Mouse (Mus musculus) adrenal gland, adult (tissue): Measurements from ENCODE around the gene Olfr1457.

Experiments used
- DNase-seq, 2 experiments: peaks; one replicate each; pipeline ENCODE4 v3.0.0; 2022 to 2023; ENCODE audit warnings: low spot score in 1 of 2; ENCODE audit not compliant: inconsistent age in 2 of 2

Gene Olfr1457

GRCm38 (mm10) chr19:13097791-13098190 is at the start of gene Olfr1457:
Gene Olfr1457, minus strand, starts transcription at chr19:13097891.
- DNase-seq: no peak

DNA sequence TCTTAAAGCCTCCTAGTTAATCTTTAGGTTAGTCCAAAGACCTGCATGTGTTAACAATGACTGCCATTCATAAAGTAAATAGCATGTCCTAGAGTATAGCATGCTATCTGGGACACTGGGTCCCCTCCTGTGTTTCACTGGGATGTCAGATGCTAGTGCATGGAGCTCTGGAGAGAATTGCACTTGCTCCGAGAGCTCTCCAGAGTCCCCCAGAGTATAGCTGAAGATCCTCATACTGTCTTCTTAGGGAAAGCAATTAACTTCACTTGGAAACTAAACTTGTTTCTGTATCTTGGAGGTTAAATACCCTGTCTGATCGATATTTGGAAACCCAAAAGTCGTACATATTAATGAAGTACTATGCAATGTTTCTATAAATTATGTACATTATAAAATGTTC is 9.0 kb upstream of the Olfr1457 start, which contains the start of gene Olfr1458:
Gene Olfr1458, minus strand, starts transcription at position 101 of the 400 bp plus-strand sequence.
- no peak for DNase-seq

GRCm38 (mm10) chr19:13093908-13094307 is 3.8 kb downstream of the Olfr1457 start:
- no peak for DNase-seq

DNA sequence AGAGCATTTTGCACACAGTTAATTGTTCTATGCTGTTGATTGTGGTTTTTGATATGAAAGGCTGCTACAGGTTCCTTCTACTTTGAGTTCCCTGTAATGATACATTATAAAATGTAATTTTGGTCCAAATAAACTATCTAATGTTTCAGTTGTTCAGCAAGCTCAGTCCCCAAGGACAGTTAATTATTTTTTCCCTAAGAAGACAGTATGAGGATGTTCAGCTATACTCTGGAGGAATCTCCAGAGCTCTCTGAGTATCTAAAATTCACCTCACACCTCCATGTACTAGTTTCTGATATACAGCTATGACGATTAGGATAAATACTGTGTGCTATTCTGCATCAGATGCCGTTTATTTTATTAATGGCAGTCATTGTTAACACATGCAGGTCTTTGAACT is 37.4 kb downstream of the Olfr1457 start, which contains the start of gene Olfr1454:
Gene Olfr1454, plus strand, starts transcription at position 301 of the 400 bp plus-strand sequence.
- DNase-seq: no peak
